Mouse (Mus musculus) testis, adult 2 months (tissue): ENCODE results near the gene Thada.

Experiments
- CTCF ChIP-seq: fragments of 200-500 bp; IDR thresholded peaks from 2 replicates; pipeline ENCODE4 v1.5.1; 2012; ENCODE audit warnings: low read depth, mild to moderate bottlenecking, inconsistent platforms, low read length, moderate library complexity; ENCODE audit not compliant: control insufficient read depth, insufficient read depth, insufficient replicate concordance
- POLR2A ChIP-seq: fragments of 200-500 bp; IDR thresholded peaks from 2 replicates; pipeline ENCODE4 v1.6.1; 2012; ENCODE audit warnings: low read depth, mild to moderate bottlenecking, inconsistent platforms, low read length, moderate library complexity; ENCODE audit not compliant: control insufficient read depth

GRCm38 (mm10) chr17:84340574-84340973, 125.4 kb downstream of the Thada start:
- TF ChIP-seq POLR2A (no peak), CTCF (no peak)
